Mouse (Mus musculus) Patski (cell line): ENCODE measurements around the gene Ctnnbip1. TPM values are rescaled to one million over a fixed set of nuclear protein-coding genes. Genes with fewer than 3 reads are reported as not detected.
A peak's percentile ranks its signal among the peaks of the same experiment; 100 is the strongest.

ENCODE experiments used
- ATAC-seq: fragments of 100-300 bp; one replicate; pipeline ENCODE4 v1.8.0; 2021
- CTCF ChIA-PET: fragments of 350-600 bp; sonication (Branson Sonifier 250); formaldehyde crosslinking; loops from one replicate; lab custom pipeline; 2022; ENCODE audit warnings: inconsistent platforms; lab: Charles Lee
- POLR2A ChIA-PET: fragments of 350-600 bp; sonication (Branson Sonifier 250); formaldehyde crosslinking; loops from one replicate; lab custom pipeline; 2022; ENCODE audit warnings: antibody characterized with exemption, inconsistent platforms; lab: Charles Lee
- DNase-seq: peaks from one replicate; pipeline ENCODE4 v3.0.0-alpha.2; 2011; ENCODE audit warnings: low read depth, low spot score
- H3K27me3 ChIP-seq: fragments of 371-371 bp; one replicate; pipeline ENCODE4 v1.5.1; 2021
- CTCF ChIP-seq: fragments of 100-300 bp; IDR thresholded peaks from one replicate; pipeline ENCODE4 v1.5.1; 2021
- in situ Hi-C: fragments of 300-500 bp; cut with MboI; formaldehyde crosslinking; loops from 3 replicates; pipeline ENCODE4 v1.11.1; 2018; ENCODE audit warnings: low pct_unique_long_range_greater_than_20kb, mixed read lengths
- polyA plus RNA-seq: library from polyadenylated mRNA; unstranded; gene quantifications from one replicate; pipeline ENCODE4 v1.2.3, GENCODE M21; 2021

Ctnnbip1 gene
- polyA plus RNA-seq, 1 experiment from 2014 or later: 17.3 TPM

DNA sequence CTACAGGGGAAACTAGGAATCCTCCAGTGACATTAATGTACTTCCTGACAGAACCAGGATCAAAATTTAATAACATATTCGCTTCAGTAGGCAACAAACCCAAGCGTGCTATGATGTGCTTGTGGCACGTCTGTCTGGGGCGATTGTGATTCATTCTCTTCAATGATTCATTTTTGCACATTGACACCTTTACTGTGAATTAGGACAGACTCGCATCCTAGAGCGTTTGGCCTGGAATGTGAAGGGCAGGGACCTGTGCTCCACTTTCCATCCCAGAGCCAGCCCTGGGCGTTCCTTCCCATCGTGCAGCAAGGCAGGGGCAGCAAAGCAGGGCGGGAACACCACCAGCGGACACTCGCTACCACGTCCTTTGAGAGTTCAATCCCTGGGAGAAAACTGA is 24.4 kb downstream of the Ctnnbip1 start:
- in situ Hi-C loops: loop anchor here (10.0 kb wide), 3 partner anchors 168 to 398 kb away; no protein-coding TSS in a partner anchor
- DNase-seq: no peak
- ATAC-seq: no peak
- no peak for TF ChIP-seq CTCF
- ChIA-PET POLR2A (no interaction called here), CTCF (interaction anchor here (0.8 to 1.8 kb wide), 5 partner anchors 9 to 161 kb away, joined by 3 to 7 read pairs (median 3); partner anchors contain the start of gene Rbp7)
- no peaks in the 10 kb centered on the region for H3K27me3 ChIP-seq

DNA sequence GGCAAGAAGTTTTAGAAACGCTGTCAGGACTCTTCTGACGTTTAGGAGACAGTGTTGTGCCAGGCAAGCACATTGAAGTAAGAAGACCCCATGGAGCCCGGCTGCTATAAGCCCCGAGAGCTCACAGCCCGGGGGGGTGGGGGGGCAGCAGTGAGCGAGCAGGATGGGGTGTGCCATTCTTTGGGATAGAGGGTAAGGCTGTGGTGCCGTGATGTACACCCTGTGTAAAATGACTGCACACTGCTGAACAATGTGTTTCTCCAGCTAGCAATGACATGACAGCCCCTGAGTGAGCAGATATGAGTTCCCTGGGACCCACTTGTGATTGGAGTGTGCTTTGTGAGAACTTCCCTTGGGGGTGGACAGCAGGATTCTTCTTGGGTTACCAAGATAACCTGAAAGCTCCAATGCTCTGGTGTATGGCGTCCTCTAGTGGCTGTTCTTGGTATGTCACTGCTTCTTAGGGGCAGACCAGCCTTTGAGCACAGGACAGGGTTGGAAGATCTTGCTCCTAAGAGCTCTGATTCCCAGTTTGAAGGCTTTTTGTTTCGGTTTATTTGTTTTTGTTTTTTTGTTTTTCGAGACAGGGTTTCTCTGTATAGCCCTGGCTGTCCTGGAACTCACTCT is 25.0 kb downstream of the Ctnnbip1 start:
- in situ Hi-C loops: loop anchor here (10.0 kb wide), 3 partner anchors 168 to 398 kb away; no protein-coding TSS in a partner anchor
- TF ChIP-seq CTCF: no peak
- ChIA-PET CTCF (interaction anchor here (0.8 to 1.8 kb wide), 5 partner anchors 9 to 162 kb away, joined by 3 to 7 read pairs (median 3); partner anchors contain the start of gene Rbp7), POLR2A (no interaction called here)
- ATAC-seq (no peak), DNase-seq (peak; percentile 60)
- no peaks in the 10 kb centered on the region for H3K27me3 ChIP-seq

- DNase-seq: no peak
- in situ Hi-C loops: loop anchor here (5.0 to 10.0 kb wide), 5 partner anchors 62 to 400 kb away; partner anchors contain the start of gene Rbp7
- CTCF ChIA-PET: interaction anchor here (1.6 kb wide), 1 partner anchor 47 kb away, joined by 4 read pairs; no protein-coding TSS in a partner anchor
- TF ChIP-seq CTCF: no peak
- no peak for ATAC-seq
- POLR2A ChIA-PET: no interaction called here
- H3K27me3 ChIP-seq: no peaks in the 10 kb centered on the region
Measured at GRCm38 (mm10) chr4:149544892-149545291, 26.9 kb downstream of the Ctnnbip1 start.

GRCm38 (mm10) chr4:149546797-149547444 is 28.9 kb downstream of the Ctnnbip1 start:
- ATAC-seq (no peak), DNase-seq (no peak)
- H3K27me3 ChIP-seq: no peaks in the 10 kb centered on the region
- TF ChIP-seq CTCF: no peak
- ChIA-PET CTCF (no interaction called here), POLR2A (interaction anchor here (0.6 kb wide), 1 partner anchor 87 kb away, joined by 3 read pairs; no protein-coding TSS in a partner anchor)
- in situ Hi-C loops: loop anchor here (5.0 to 10.0 kb wide), 5 partner anchors 60 to 402 kb away; partner anchors contain the start of gene Rbp7

DNA sequence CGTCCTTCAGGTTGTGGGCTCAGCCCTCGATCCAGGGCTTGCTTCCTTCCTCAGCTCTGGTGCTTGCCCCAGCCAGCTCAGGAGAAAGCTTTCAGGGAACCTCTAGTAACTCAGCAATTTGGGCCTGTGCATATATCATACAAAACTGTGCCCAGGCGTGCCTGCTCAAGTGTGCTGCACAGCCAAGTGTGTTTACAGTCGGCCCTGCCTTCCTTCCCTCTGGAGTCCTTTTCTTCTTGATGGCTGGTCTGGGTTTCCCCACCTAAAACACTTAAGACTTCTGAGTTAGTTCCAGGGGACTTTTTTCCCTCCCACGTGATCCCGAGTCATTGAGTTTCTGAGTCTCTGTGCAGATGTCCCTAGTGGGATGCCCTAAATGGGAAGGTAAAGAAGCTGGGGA is 29.5 kb downstream of the Ctnnbip1 start:
- ChIA-PET CTCF (no interaction called here), POLR2A (interaction anchor here (0.6 kb wide), 1 partner anchor 87 kb away, joined by 3 read pairs; no protein-coding TSS in a partner anchor)
- TF ChIP-seq CTCF: no peak
- H3K27me3 ChIP-seq: no peaks in the 10 kb centered on the region
- no peak for DNase-seq
- no peak for ATAC-seq
- in situ Hi-C loops: loop anchor here (5.0 to 10.0 kb wide), 5 partner anchors 60 to 403 kb away; partner anchors contain the start of gene Rbp7

DNA sequence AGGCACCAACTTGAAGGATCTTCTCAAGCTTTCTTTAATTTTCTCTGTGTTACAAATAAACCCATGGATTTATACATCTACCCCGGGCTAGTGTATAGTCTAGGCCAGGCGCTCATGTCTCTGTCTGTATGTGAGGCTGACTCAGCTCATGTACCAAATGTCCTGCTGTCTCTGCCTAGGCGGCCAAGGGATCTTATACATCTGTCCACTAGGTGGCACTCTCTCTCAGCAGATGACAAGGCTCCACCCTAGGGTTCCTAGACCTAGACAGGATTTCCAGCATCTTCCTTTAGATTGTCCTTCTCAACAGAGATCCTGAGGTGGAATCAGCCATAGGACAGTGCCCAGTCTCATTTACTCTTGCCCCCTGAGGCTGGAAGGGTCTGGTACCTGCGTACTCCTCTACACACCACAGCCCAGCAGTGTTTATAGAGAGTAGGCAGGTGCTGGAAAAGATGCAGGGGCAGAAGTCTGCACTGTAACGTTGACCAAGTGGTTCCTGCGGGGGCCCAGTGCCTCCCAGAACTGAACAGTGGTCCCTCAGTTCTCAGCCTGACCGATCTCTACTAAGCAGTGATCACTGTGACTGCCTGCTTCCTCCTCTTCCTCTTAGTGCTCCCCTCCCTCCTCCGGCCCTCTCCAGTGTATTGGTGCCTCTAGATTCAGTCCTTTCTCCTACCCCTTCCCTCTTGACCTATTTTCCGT is 31.3 kb downstream of the Ctnnbip1 start:
- DNase-seq: peak; percentile 61
- no peaks in the 10 kb centered on the region for H3K27me3 ChIP-seq
- TF ChIP-seq CTCF: no peak
- peak; percentile 85 for ATAC-seq
- in situ Hi-C loops: loop anchor here (5.0 to 10.0 kb wide), 5 partner anchors 58 to 405 kb away; partner anchors contain the start of gene Rbp7
- ChIA-PET CTCF (interaction anchor here (0.6 to 1.8 kb wide), 13 partner anchors 14 to 176 kb away, joined by 3 to 7 read pairs (median 3); no protein-coding TSS in a partner anchor), POLR2A (no interaction called here)

DNA sequence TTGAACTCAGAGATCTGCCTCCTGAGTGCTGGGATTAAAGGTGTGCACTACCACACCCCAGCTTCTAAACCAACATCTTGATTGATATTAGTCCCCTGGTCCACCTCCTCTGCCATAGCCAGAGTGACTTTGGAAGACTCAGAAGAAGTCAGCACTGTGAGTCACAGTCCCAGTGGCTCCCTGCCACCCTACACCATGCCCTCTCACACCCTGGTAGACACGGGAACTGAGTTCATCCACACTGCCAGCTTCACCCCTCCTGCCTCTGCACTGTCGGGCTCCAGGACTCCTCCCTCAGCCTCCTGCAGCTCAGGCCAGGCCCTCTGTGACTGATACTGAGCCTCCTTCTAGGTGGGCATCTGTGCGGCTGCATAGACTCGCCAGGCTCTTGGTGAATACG is 32.8 kb downstream of the Ctnnbip1 start:
- POLR2A ChIA-PET: no interaction called here
- in situ Hi-C loops: no loop called here
- CTCF ChIA-PET: interaction anchor here (0.9 kb wide), 1 partner anchor 104 kb away, joined by 4 read pairs; no protein-coding TSS in a partner anchor
- no peak for ATAC-seq
- H3K27me3 ChIP-seq: no peaks in the 10 kb centered on the region
- DNase-seq: no peak
- TF ChIP-seq CTCF: no peak

DNA sequence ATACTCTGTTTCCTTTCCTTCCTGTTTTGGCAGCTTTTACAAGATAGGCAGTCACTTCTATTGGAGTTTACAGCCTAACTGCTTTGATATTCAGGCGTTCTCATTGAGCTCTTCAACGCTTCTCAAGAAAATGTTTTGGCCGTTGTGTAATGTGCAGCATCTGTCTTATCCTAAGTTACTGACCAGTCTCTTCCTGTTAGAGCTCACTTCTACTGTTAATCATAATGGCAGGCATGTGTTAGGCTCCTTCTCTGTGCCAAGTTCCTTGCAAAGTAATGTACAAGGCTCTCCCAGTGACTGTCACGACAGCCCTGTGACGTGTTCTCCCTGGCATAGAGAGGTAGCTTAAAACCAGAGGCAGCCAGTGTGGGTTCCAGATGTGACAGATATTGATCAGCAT is 33.7 kb downstream of the Ctnnbip1 start:
- in situ Hi-C loops: no loop called here
- no peak for TF ChIP-seq CTCF
- ATAC-seq: no peak
- CTCF ChIA-PET: interaction anchor here (0.8 to 1.5 kb wide), 4 partner anchors 9 to 40 kb away, joined by 3 to 8 read pairs (median 3); no protein-coding TSS in a partner anchor
- H3K27me3 ChIP-seq: no peaks in the 10 kb centered on the region
- DNase-seq: no peak
- POLR2A ChIA-PET: no interaction called here

DNA sequence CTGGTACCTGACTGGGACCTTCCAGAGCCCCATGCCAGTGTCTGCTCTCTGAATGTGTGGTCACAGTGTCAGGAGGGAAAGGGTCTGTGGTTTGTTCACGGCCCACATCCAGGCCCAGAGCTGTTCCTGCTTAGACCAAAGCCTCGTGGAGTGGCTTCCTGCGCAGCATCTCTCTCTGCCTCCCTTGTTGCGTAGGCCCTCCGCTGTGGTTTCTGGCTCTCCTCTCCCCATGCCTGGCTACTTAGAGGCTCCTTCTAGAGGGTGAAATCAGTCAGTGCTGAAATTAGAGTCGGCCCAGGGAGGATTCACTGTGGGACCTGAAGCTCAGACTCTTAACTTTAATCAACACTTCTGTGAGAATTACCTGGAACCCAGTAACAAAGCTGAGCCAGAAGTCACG is 35.8 kb downstream of the Ctnnbip1 start:
- POLR2A ChIA-PET: no interaction called here
- CTCF ChIA-PET: interaction anchor here (1.0 to 1.9 kb wide), 3 partner anchors 13 to 49 kb away, joined by 3 to 5 read pairs (median 3); no protein-coding TSS in a partner anchor
- no peaks in the 10 kb centered on the region for H3K27me3 ChIP-seq
- DNase-seq (no peak), ATAC-seq (no peak)
- in situ Hi-C loops: no loop called here
- TF ChIP-seq CTCF: no peak

- ATAC-seq (no peak), DNase-seq (no peak)
- H3K27me3 ChIP-seq: no peaks in the 10 kb centered on the region
- TF ChIP-seq CTCF: no peak
- ChIA-PET CTCF (interaction anchor here (1.4 kb wide), 2 partner anchors 10 to 32 kb away, joined by 3 to 4 read pairs; no protein-coding TSS in a partner anchor), POLR2A (interaction anchor here (1.0 kb wide), 1 partner anchor 15 kb away, joined by 3 read pairs; no protein-coding TSS in a partner anchor)
- in situ Hi-C loops: no loop called here
Measured at GRCm38 (mm10) chr4:149556111-149556510, 38.1 kb downstream of the Ctnnbip1 start.
